Mouse (Mus musculus) intestine, postnatal 0 days (tissue): Measurements from ENCODE around the gene Egfl8. TPM values are rescaled to one million over a fixed set of nuclear protein-coding genes. Genes with fewer than 3 reads are reported as not detected.
A peak's percentile ranks its signal among the peaks of the same experiment; 100 is the strongest.

Experiments used
- ATAC-seq: fragments of 200-750 bp; cut with Nextera tagmentation; 2 replicates; pipeline ENCODE4 v1.8.0; 2017; ENCODE audit warnings: mild to moderate bottlenecking, moderate TSS enrichment, moderate library complexity
- H3K27ac ChIP-seq: fragments of 300-500 bp; sonication (generic); 2 replicates; pipeline ENCODE4 v1.5.1; 2014; ENCODE audit warnings: mild to moderate bottlenecking, low read depth, low read length, moderate library complexity
- H3K27me3 ChIP-seq: fragments of 300-500 bp; sonication (generic); replicated peaks from 2 replicates; pipeline ENCODE4 v1.6.1; 2014; ENCODE audit warnings: low read length, mixed read lengths; ENCODE audit not compliant: control insufficient read depth, insufficient read depth
- H3K36me3 ChIP-seq: fragments of 300-500 bp; sonication (generic); 2 replicates; pipeline ENCODE4 v1.6.1; 2014; ENCODE audit warnings: mild to moderate bottlenecking, moderate library complexity; ENCODE audit not compliant: control insufficient read depth, insufficient read depth
- H3K4me1 ChIP-seq: fragments of 300-500 bp; sonication (generic); replicated peaks from 2 replicates; pipeline ENCODE4 v1.6.1; 2014; ENCODE audit warnings: antibody characterized with exemption, low read length, mixed read lengths; ENCODE audit not compliant: control insufficient read depth, insufficient read depth
- H3K4me2 ChIP-seq: fragments of 300-500 bp; sonication (generic); replicated peaks from 2 replicates; pipeline ENCODE4 v1.6.1; 2014; ENCODE audit warnings: low read depth, mild to moderate bottlenecking, moderate library complexity
- H3K4me3 ChIP-seq: fragments of 300-500 bp; sonication (generic); 2 replicates; pipeline ENCODE4 v1.5.1; 2014; ENCODE audit warnings: low read depth, low read length
- H3K9ac ChIP-seq: fragments of 300-500 bp; sonication (generic); 2 replicates; pipeline ENCODE4 v1.6.1; 2014; ENCODE audit warnings: mild to moderate bottlenecking, low read depth, low read length
- H3K9me3 ChIP-seq: fragments of 300-500 bp; sonication (generic); 2 replicates; pipeline ENCODE4 v1.6.1; 2016; ENCODE audit warnings: mixed run types; ENCODE audit not compliant: control insufficient read depth
- CTCF ChIP-seq: sonication (generic); IDR thresholded peaks from 2 replicates; pipeline ENCODE4 v1.5.1; 2016; ENCODE audit warnings: low read depth, mild to moderate bottlenecking, control low read depth, antibody characterized with exemption, moderate library complexity
- WGBS: fragments of 180-500 bp; shearing (Covaris S2); extraction: QIAGEN DNeasy Blood & Tissue Kit; methylation state at CpG from one replicate; pipeline ENCODE4 v1.1.7; 2014; 5-methylcytosine and 5-hydroxymethylcytosine counted together
- polyA plus RNA-seq: library from polyadenylated mRNA; unstranded; fragments of >200 nt; fragmentation: Nextera tagmentation; extraction: Ambion mirVana; gene quantifications from 2 replicates; pipeline ENCODE4 v1.2.1, GENCODE M21; 2015

Egfl8 gene
- polyA plus RNA-seq, 1 experiment from 2014 or later, result 2.5 TPM

GRCm38 (mm10) chr17:34643379-34643778 lies 27.6 kb upstream of the Egfl8 start:
- no peaks in the 10 kb centered on the region for H3K9me3 ChIP-seq
- H3K4me2 ChIP-seq, result no peak overlapping the region
- TF ChIP-seq CTCF, result no peak
- H3K9ac ChIP-seq, result no peak overlapping the region
- no peaks in the 10 kb centered on the region; the same call in 1 of the 2 replicates for H3K36me3 ChIP-seq
- no peak overlapping the region for H3K4me3 ChIP-seq
- no peaks in the 10 kb centered on the region for H3K27me3 ChIP-seq
- 0 out of 2 replicates have a peak, but pooled peaks cover 7% of the 10 kb centered on the region for H3K4me1 ChIP-seq
- H3K27ac ChIP-seq, result no peak overlapping the region
- 82% methylated on average over 4 of the region's 4 CpGs for WGBS
- no peak for ATAC-seq

DNA sequence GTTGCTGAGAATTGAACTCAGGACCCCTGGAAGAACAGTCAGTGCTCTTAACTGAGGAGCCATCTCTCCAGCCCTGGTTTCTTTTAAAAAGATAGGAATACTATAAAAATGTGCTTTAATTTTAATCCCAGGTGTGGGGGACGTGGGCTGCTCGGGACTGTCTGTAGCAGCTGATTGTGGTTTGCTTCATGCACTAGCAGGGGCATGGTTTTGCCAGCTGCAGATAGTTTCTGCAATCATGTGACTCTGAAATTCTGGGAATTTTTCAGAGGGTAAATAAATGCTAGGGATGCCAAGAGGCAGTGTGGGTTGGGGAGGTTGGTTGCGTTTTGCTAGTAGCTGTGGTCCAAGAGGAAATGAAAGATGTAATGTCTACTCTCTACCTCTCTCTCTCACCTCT lies 26.2 kb upstream of the Egfl8 start:
- no peak for ATAC-seq
- no peak for TF ChIP-seq CTCF
- H3K9me3 ChIP-seq, result no peaks in the 10 kb centered on the region

DNA sequence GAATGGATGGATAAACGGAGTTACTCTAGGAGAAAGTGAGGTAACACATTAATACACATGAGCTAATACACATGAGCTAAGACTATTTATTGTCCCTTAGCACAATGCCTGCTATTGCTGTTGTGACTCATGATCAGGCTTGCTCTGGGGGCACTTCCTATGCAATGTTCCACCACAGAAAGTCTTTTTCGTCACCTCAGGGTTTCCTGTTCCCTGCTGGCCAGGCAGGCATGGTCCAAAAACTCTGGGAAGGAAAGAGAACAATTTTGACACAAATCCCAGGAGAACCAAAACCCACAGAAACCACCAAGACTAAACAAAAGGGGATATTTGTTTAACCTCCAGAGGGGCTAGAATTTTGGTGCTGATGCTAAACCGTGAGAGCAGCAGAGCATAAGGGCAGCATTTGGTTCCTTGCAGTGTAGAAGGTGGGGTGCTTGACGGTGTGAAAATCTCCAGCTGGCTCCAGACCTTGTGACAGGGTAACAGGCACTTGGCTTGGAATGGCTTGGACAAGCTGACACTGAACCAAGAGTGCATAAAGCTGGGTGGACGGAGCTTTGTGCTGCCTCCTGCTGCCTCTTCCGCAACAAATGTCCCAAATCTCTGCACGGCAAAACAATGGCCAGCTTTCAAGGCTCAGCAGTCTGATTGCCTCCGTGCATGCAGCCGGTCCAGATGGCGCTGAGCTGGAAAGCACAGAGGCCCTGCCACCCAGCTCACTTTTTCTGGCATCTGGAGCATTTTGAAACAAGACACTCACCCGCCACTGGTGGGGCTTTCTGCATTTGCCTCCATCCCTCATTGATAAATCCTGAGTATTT lies 25.2 kb upstream of the Egfl8 start:
- no peaks in the 10 kb centered on the region for H3K27me3 ChIP-seq
- TF ChIP-seq CTCF, result peak; percentile 50
- WGBS, result 23% methylated on average over 11 of the region's 11 CpGs
- H3K4me2 ChIP-seq, result no peak overlapping the region
- no peak overlapping the region for H3K9ac ChIP-seq
- no peak for ATAC-seq
- H3K9me3 ChIP-seq, result no peaks in the 10 kb centered on the region
- no peak overlapping the region for H3K4me3 ChIP-seq
- H3K4me1 ChIP-seq, result 0 out of 2 replicates have a peak, but pooled peaks cover 7% of the 10 kb centered on the region
- H3K36me3 ChIP-seq, result no peaks in the 10 kb centered on the region
- H3K27ac ChIP-seq, result peak overlapping the region; percentile 35; the same call in 1 of the 2 replicates

More for the DNA sequence above, 26.2 kb upstream of the Egfl8 start:
- H3K4me2 ChIP-seq, result no peak overlapping the region
- H3K9ac ChIP-seq, result no peak overlapping the region
- H3K27ac ChIP-seq, result no peak overlapping the region
- H3K27me3 ChIP-seq, result no peaks in the 10 kb centered on the region
- H3K4me1 ChIP-seq, result 0 out of 2 replicates have a peak, but pooled peaks cover 7% of the 10 kb centered on the region
- H3K4me3 ChIP-seq, result no peak overlapping the region
- H3K36me3 ChIP-seq, result no peaks in the 10 kb centered on the region
- 72% methylated on average over 3 of the region's 3 CpGs for WGBS

- 82% methylated on average over 7 of the region's 7 CpGs for WGBS
- no peak for ATAC-seq
- TF ChIP-seq CTCF, result no peak
- H3K9me3 ChIP-seq, result no peaks in the 10 kb centered on the region
- no peaks in the 10 kb centered on the region; the same call in 1 of the 2 replicates for H3K27me3 ChIP-seq
- H3K36me3 ChIP-seq, result no peaks in the 10 kb centered on the region
- H3K27ac ChIP-seq, result no peak overlapping the region
- no peak overlapping the region for H3K4me3 ChIP-seq
- H3K9ac ChIP-seq, result no peak overlapping the region
- 0 out of 2 replicates have a peak, but pooled peaks cover 2% of the 10 kb centered on the region for H3K4me1 ChIP-seq
- no peak overlapping the region for H3K4me2 ChIP-seq
Measured at GRCm38 (mm10) chr17:34639461-34640255, 23.9 kb upstream of the Egfl8 start.

DNA sequence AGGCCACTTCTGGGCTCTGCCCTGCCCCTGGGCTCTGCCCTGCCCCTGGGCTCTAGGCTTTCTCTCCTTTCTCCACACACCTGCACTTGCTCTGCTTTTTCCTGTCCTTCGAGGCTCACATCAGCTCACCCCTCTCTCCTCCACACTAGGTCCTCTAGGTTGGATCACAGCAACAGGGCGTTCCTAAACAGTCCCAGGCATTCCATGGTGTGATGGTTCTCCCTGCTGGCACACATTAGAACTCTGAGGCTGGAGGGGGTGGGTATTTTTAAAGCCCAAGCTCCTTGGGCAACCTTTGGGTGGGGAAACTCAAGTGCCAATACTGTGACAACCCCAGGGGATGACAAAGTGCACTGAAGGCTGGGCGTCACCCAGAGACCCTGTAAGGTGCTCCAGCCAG lies 21.7 kb upstream of the Egfl8 start:
- no peak for TF ChIP-seq CTCF
- Histone ChIP-seq H3K9me3 (no peaks in the 10 kb centered on the region), H3K4me3 (no peak overlapping the region), H3K4me2 (no peak overlapping the region), H3K4me1 (0 out of 2 replicates have a peak, but pooled peaks cover 2% of the 10 kb centered on the region), H3K27ac (no peak overlapping the region), H3K27me3 (no peaks in the 10 kb centered on the region; the same call in 1 of the 2 replicates), H3K36me3 (no peaks in the 10 kb centered on the region), H3K9ac (no peak overlapping the region)
- no peak for ATAC-seq
- 60% methylated on average over 3 of the region's 3 CpGs for WGBS

GRCm38 (mm10) chr17:34635671-34636070 lies 19.9 kb upstream of the Egfl8 start:
- Histone ChIP-seq H3K4me1 (peaks cover 6% of the 10 kb centered on the region; the same call in 1 of the 2 replicates), H3K9ac (no peak overlapping the region), H3K36me3 (no peaks in the 10 kb centered on the region), H3K27ac (no peak overlapping the region), H3K9me3 (no peaks in the 10 kb centered on the region), H3K4me2 (no peak overlapping the region), H3K4me3 (no peak overlapping the region), H3K27me3 (peaks cover 10% of the 10 kb centered on the region)
- WGBS, result 61% methylated on average over 2 of the region's 2 CpGs
- no peak for TF ChIP-seq CTCF
- ATAC-seq, result no peak
